In the genomic region with DNA sequence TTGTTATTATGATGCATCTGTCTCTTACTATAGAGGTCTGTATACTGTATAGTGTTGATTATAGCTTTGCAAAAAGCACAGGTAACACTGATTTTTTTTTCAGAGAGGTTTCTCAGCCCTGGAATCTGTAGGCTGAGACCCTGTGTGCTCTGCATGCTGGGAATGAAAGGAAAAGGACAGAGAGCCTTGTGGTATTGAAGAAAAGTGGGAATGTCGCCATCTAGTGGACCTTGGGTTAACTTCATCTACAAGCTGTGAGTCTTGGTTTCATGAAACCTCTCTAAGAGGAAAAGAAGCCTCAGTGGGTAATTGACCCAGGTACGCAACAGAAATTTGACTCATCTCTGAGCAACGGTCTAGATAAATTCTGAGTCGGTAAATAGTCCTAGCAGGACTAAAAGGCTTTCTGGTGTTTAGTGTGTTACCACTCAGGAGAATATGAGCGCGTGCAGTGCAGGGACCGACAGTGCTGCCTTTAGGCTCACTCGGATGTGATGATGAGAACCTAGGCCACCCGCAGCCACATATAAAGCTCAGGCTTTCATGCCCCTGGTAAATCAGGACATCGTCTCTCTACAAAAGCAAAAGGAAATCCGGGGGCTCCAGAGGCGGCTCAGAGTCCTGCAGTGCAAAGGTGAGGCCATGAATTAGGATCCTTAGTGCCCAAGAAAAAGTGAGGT, we compare ENCODE assay signal across 9 mouse cellular contexts.
DNase-seq lines count a peak whose midpoint lies in the region; ATAC-seq lines count a peak whose summit lies in the region.
"Had no signal": no experiment of that assay in that cellular context is flagged by ENCODE, and none has a peak within 500 bp of the region (broad histone marks: within the 10 kb centered on the region; RNA-seq: fewer than 3 reads in every experiment).

No protein-coding gene starts in this region.

- no peaks in the 10 kb centered on the region for H3K4me1 ChIP-seq in heart, embryonic 16.5 days (ENCODE audit: control insufficient read depth, insufficient read depth, low read length)
- H3K4me1 ChIP-seq in limb, embryonic 10.5 days = no peaks in the 10 kb centered on the region
- H3K4me1 ChIP-seq: megakaryocyte, embryonic 14.5 days had no signal

- H3K27ac ChIP-seq in heart, embryonic 16.5 days (ENCODE audit: low read length) = no peak overlapping the region
- no peak overlapping the region for H3K27ac ChIP-seq in limb, embryonic 10.5 days

- 44% methylated on average over 12 of the region's 12 CpGs for WGBS in heart, embryonic 16.5 days
- 47% methylated on average over 12 of the region's 12 CpGs for WGBS in limb, embryonic 10.5 days

- DNase-seq in cerebellum, adult 11-12 months = no peak
- DNase-seq in urinary bladder, postnatal 14 days (ENCODE audit: low spot score) = peak; percentile 19
- DNase-seq in urinary bladder, adult 18-20 months (ENCODE audit: low spot score in 2 of 2) = no peak
- DNase-seq in limb, embryonic 10.5 days (ENCODE audit: low spot score) = peak; percentile 44
- DNase-seq in retina, postnatal 7 days (ENCODE audit: low read depth, low spot score) = peak; percentile 44

- H3K4me2 ChIP-seq in heart, embryonic 16.5 days (ENCODE audit: low read depth, low read length) = peak overlapping the region; percentile 4; the same call in 1 of the 2 replicates

- no peak overlapping the region for H3K4me3 ChIP-seq in heart, embryonic 16.5 days (ENCODE audit: low read length)
- no peak overlapping the region for H3K4me3 ChIP-seq in limb, embryonic 10.5 days
- H3K4me3 ChIP-seq: megakaryocyte, embryonic 14.5 days had no signal

- no peaks in the 10 kb centered on the region for H3K27me3 ChIP-seq in heart, embryonic 16.5 days (ENCODE audit: control insufficient read depth, insufficient read depth, low read length)
- no peaks in the 10 kb centered on the region for H3K27me3 ChIP-seq in limb, embryonic 10.5 days (ENCODE audit: low read depth, poor library complexity, severe bottlenecking)
- H3K27me3 ChIP-seq: megakaryocyte, embryonic 14.5 days had no signal

- no peaks in the 10 kb centered on the region for H3K9me3 ChIP-seq in heart, embryonic 16.5 days (replicated peaks; ENCODE audit: control insufficient read depth, low read length)
- no peaks in the 10 kb centered on the region for H3K9me3 ChIP-seq in limb, embryonic 10.5 days (replicated peaks)
- H3K9me3 ChIP-seq: megakaryocyte, embryonic 14.5 days had no signal

- ATAC-seq in cerebellum, adult (ENCODE audit: insufficient number of reproducible peaks, low FRiP score, low TSS enrichment) = 0 out of 2 replicates have a peak, but pooled peaks have one; percentile 45
- no peak for ATAC-seq in heart, embryonic 16.5 days (replicated peaks; ENCODE audit: extremely low read depth, insufficient read depth, low FRiP score)
- no peak for ATAC-seq in activated CD4-positive, CD25-positive, alpha-beta regulatory T cell, adult 4 months

- no peaks in the 10 kb centered on the region for H3K36me3 ChIP-seq in heart, embryonic 16.5 days (ENCODE audit: control insufficient read depth, insufficient read depth)
- no peaks in the 10 kb centered on the region for H3K36me3 ChIP-seq in limb, embryonic 10.5 days

- no peak overlapping the region for H3K9ac ChIP-seq in heart, embryonic 16.5 days (ENCODE audit: low read length)

Comparison
In these comparisons a context has a peak if more than half of its experiments do, and no peak if none do; other contexts are left out.
1. DNase-seq: peak in urinary bladder, postnatal 14 days (single experiment), limb, embryonic 10.5 days (single experiment) and retina, postnatal 7 days (single experiment); none in cerebellum, adult 11-12 months (single experiment) and urinary bladder, adult 18-20 months (0 of 2).